Mouse (Mus musculus): ENCODE data around the gene Hadha.

- TF ChIP-seq CTCF (IDR thresholded peaks at IDR 0.05; ENCODE audit: borderline replicate concordance, insufficient read depth, low read depth, low read length) (no peak), POLR2A (IDR thresholded peaks at IDR 0.05; ENCODE audit: borderline replicate concordance, insufficient read depth, low read length) (no peak)
Measured at GRCm38 (mm10) chr5:30106756-30107155, 48.2 kb downstream of the Hadha start.
